Mouse (Mus musculus) lung, postnatal 0 days (tissue): ENCODE data around the gene Stk11. TPM values are rescaled to one million over a fixed set of nuclear protein-coding genes. Genes with fewer than 3 reads are reported as not detected.

ENCODE experiments used
- ATAC-seq: fragments of 200-750 bp; cut with Nextera tagmentation; 2 replicates; pipeline ENCODE4 v1.8.0; 2017; ENCODE audit warnings: moderate library complexity
- DNase-seq: peaks from one replicate; pipeline ENCODE4 v3.0.0-alpha.2; 2016; ENCODE audit warnings: low spot score
- H3K27ac ChIP-seq: fragments of 300-500 bp; sonication (generic); 2 replicates; pipeline ENCODE4 v1.5.1; 2014; ENCODE audit warnings: antibody characterized with exemption, mild to moderate bottlenecking, low read length, mixed read lengths
- H3K27me3 ChIP-seq: fragments of 300-500 bp; sonication (generic); replicated peaks from 2 replicates; pipeline ENCODE4 v1.6.1; 2014; ENCODE audit warnings: low read length, mixed read lengths; ENCODE audit not compliant: insufficient read depth
- H3K36me3 ChIP-seq: fragments of 300-500 bp; sonication (generic); 2 replicates; pipeline ENCODE4 v1.6.1; 2014; ENCODE audit warnings: low read length, mixed read lengths; ENCODE audit not compliant: insufficient read depth
- H3K4me1 ChIP-seq: fragments of 300-500 bp; sonication (generic); 2 replicates; pipeline ENCODE4 v1.6.1; 2014; ENCODE audit warnings: antibody characterized with exemption, low read depth, low read length, mixed read lengths; ENCODE audit not compliant: insufficient read depth
- H3K4me2 ChIP-seq: fragments of 300-500 bp; sonication (generic); replicated peaks from 2 replicates; pipeline ENCODE4 v1.6.1; 2014; ENCODE audit warnings: low read depth, mild to moderate bottlenecking, low read length, moderate library complexity, mixed read lengths
- H3K4me3 ChIP-seq: fragments of 300-500 bp; sonication (generic); 2 replicates; pipeline ENCODE4 v1.5.1; 2014; ENCODE audit warnings: low read depth, low read length
- H3K9ac ChIP-seq: fragments of 300-500 bp; sonication (generic); replicated peaks from 2 replicates; pipeline ENCODE4 v1.6.1; 2014; ENCODE audit warnings: low read depth, mild to moderate bottlenecking
- H3K9me3 ChIP-seq: fragments of 300-500 bp; sonication (generic); 2 replicates; pipeline ENCODE4 v1.6.1; 2016; ENCODE audit warnings: low read length, mixed read lengths
- CTCF ChIP-seq: IDR thresholded peaks from 2 replicates; pipeline ENCODE4 v1.5.1; 2016; ENCODE audit warnings: antibody characterized with exemption, mild to moderate bottlenecking
- EP300 ChIP-seq: IDR thresholded peaks from 2 replicates; pipeline ENCODE4 v1.6.1; 2016; ENCODE audit warnings: antibody characterized with exemption, mild to moderate bottlenecking, control low read depth
- WGBS: fragments of 180-500 bp; shearing (Covaris S2); extraction: QIAGEN DNeasy Blood & Tissue Kit; methylation state at CpG from one replicate; pipeline ENCODE4 v1.1.7; 2014; 5-methylcytosine and 5-hydroxymethylcytosine counted together
- polyA plus RNA-seq: library from polyadenylated mRNA; unstranded; fragments of >200 nt; fragmentation: Nextera tagmentation; extraction: Ambion mirVana; gene quantifications from 2 replicates; pipeline ENCODE4 v1.2.1, GENCODE M21; 2015

Stk11 gene
- polyA plus RNA-seq, 1 experiment from 2014 or later: 19.0 TPM

- Histone ChIP-seq H3K9me3 (no peaks in the 10 kb centered on the region), H3K4me1 (peaks cover 45% of the 10 kb centered on the region), H3K36me3 (peaks cover 3% of the 10 kb centered on the region; the same call in 1 of the 2 replicates), H3K27me3 (no peaks in the 10 kb centered on the region), H3K27ac (peak overlapping the region; percentile 93; the same call in 1 of the 2 replicates), H3K4me3 (no peak overlapping the region), H3K4me2 (0 out of 2 replicates have a peak overlapping the region, but pooled peaks have one; percentile 8), H3K9ac (peak overlapping the region; percentile 16; the same call in 1 of the 2 replicates)
- DNase-seq: peak; percentile 30
- ATAC-seq: no peak
- WGBS: 73% methylated on average over 20 of the region's 20 CpGs
- TF ChIP-seq EP300 (0 out of 2 replicates have a peak, but pooled peaks have one; percentile 21), CTCF (no peak)
These were observed 42.7 kb upstream of the Stk11 start for GRCm38 (mm10) chr10:80072623-80073489.

- peak; percentile 73 for TF ChIP-seq CTCF
- TF ChIP-seq EP300: peak; percentile 81
- ATAC-seq: peak; percentile 84
These were observed 40.6 kb upstream of the Stk11 start for GRCm38 (mm10) chr10:80074813-80075601.

GRCm38 (mm10) chr10:80075924-80076323, 39.7 kb upstream of the Stk11 start:
- Histone ChIP-seq H3K27me3 (no peaks in the 10 kb centered on the region), H3K9me3 (no peaks in the 10 kb centered on the region), H3K27ac (peak overlapping the region; percentile 95), H3K4me1 (peaks cover 45% of the 10 kb centered on the region), H3K4me3 (no peak overlapping the region), H3K9ac (no peak overlapping the region), H3K4me2 (no peak overlapping the region), H3K36me3 (peaks cover 26% of the 10 kb centered on the region)
- no peak for DNase-seq
- peak; percentile 18; the same call in 1 of the 2 replicates for TF ChIP-seq CTCF
- no peak for TF ChIP-seq EP300
- 82% methylated on average over 1 of the region's 1 CpGs for WGBS
- no peak for ATAC-seq

More at GRCm38 (mm10) chr10:80074813-80075601, 40.6 kb upstream of the Stk11 start:
- Histone ChIP-seq H3K27ac (peak overlapping the region; percentile 95), H3K27me3 (no peaks in the 10 kb centered on the region), H3K4me3 (peak overlapping the region; percentile 42), H3K4me2 (peak overlapping the region; percentile 62), H3K9me3 (no peaks in the 10 kb centered on the region), H3K4me1 (peaks cover 45% of the 10 kb centered on the region), H3K36me3 (peaks cover 18% of the 10 kb centered on the region; the same call in 1 of the 2 replicates), H3K9ac (peak overlapping the region; percentile 60)
- 17% methylated on average over 28 of the region's 28 CpGs for WGBS
- peak; percentile 96 for DNase-seq

GRCm38 (mm10) chr10:80076386-80076785, 39.2 kb upstream of the Stk11 start:
- peaks cover 30% of the 10 kb centered on the region for H3K36me3 ChIP-seq
- no peaks in the 10 kb centered on the region for H3K27me3 ChIP-seq
- 86% methylated on average over 4 of the region's 4 CpGs for WGBS
- H3K4me2 ChIP-seq: no peak overlapping the region
- peaks cover 42% of the 10 kb centered on the region for H3K4me1 ChIP-seq
- no peak for DNase-seq
- H3K27ac ChIP-seq: peak overlapping the region; percentile 95; the same call in 1 of the 2 replicates
- H3K9me3 ChIP-seq: no peaks in the 10 kb centered on the region
- H3K4me3 ChIP-seq: no peak overlapping the region
- TF ChIP-seq EP300 (no peak), CTCF (no peak)
- no peak overlapping the region for H3K9ac ChIP-seq
- ATAC-seq: no peak

GRCm38 (mm10) chr10:80077312-80077711, 38.3 kb upstream of the Stk11 start:
- Histone ChIP-seq H3K36me3 (peaks cover 38% of the 10 kb centered on the region), H3K27me3 (no peaks in the 10 kb centered on the region), H3K4me2 (no peak overlapping the region), H3K4me1 (peaks cover 33% of the 10 kb centered on the region), H3K9me3 (no peaks in the 10 kb centered on the region), H3K4me3 (no peak overlapping the region), H3K27ac (no peak overlapping the region), H3K9ac (no peak overlapping the region)
- no peak for DNase-seq
- 89% methylated on average over 5 of the region's 5 CpGs for WGBS
- TF ChIP-seq EP300: no peak
- no peak for TF ChIP-seq CTCF
- ATAC-seq: no peak

GRCm38 (mm10) chr10:80078366-80078765, 37.2 kb upstream of the Stk11 start:
- Histone ChIP-seq H3K4me2 (no peak overlapping the region), H3K36me3 (peaks cover 40% of the 10 kb centered on the region), H3K9ac (no peak overlapping the region), H3K27ac (no peak overlapping the region), H3K9me3 (no peaks in the 10 kb centered on the region), H3K4me3 (no peak overlapping the region), H3K4me1 (peaks cover 23% of the 10 kb centered on the region), H3K27me3 (no peaks in the 10 kb centered on the region)
- TF ChIP-seq EP300 (no peak), CTCF (no peak)
- DNase-seq (no peak), ATAC-seq (no peak)
- WGBS: 94% methylated on average over 1 of the region's 1 CpGs
